Mouse (Mus musculus) forebrain, embryonic 11.5 days (tissue): ENCODE measurements around the gene Mta3. TPM values are rescaled to one million over a fixed set of nuclear protein-coding genes. Genes with fewer than 3 reads are reported as not detected.
A peak's percentile ranks its signal among the peaks of the same experiment; 100 is the strongest.

Experiments
- ATAC-seq: fragments of 200-750 bp; cut with Nextera tagmentation; replicated peaks from 2 replicates; pipeline ENCODE4 v1.8.0; 2017; ENCODE audit warnings: moderate TSS enrichment; ENCODE audit not compliant: low FRiP score
- DNase-seq: peaks from one replicate; pipeline ENCODE4 v3.0.0-alpha.2; 2017; ENCODE audit warnings: low spot score
- H3K27ac ChIP-seq: fragments of 300-500 bp; sonication (generic); 2 replicates; pipeline ENCODE4 v1.5.1; 2014; ENCODE audit warnings: low read depth, low read length
- H3K27me3 ChIP-seq: fragments of 300-500 bp; sonication (generic); 2 replicates; pipeline ENCODE4 v1.6.1; 2014; ENCODE audit warnings: mild to moderate bottlenecking, low read length, mixed read lengths; ENCODE audit not compliant: control insufficient read depth, insufficient read depth
- H3K36me3 ChIP-seq: fragments of 300-500 bp; sonication (generic); 2 replicates; pipeline ENCODE4 v1.6.1; 2014; ENCODE audit warnings: mild to moderate bottlenecking, low read length, moderate library complexity, mixed read lengths; ENCODE audit not compliant: control insufficient read depth, insufficient read depth
- H3K4me1 ChIP-seq: fragments of 300-500 bp; sonication (generic); replicated peaks from 2 replicates; pipeline ENCODE4 v1.6.1; 2014; ENCODE audit warnings: low read length, mixed read lengths; ENCODE audit not compliant: control insufficient read depth, insufficient read depth
- H3K4me2 ChIP-seq: fragments of 300-500 bp; sonication (generic); 2 replicates; pipeline ENCODE4 v1.6.1; 2014; ENCODE audit warnings: low read depth, mild to moderate bottlenecking, low read length, moderate library complexity, mixed read lengths; ENCODE audit not compliant: severe bottlenecking
- H3K4me3 ChIP-seq: fragments of 300-500 bp; sonication (generic); 2 replicates; pipeline ENCODE4 v1.5.1; 2014; ENCODE audit warnings: low read depth, low read length
- H3K9ac ChIP-seq: fragments of 300-500 bp; sonication (generic); 2 replicates; pipeline ENCODE4 v1.6.1; 2014; ENCODE audit warnings: low read length
- H3K9me3 ChIP-seq: fragments of 300-500 bp; sonication (generic); 2 replicates; pipeline ENCODE4 v1.6.1; 2016; ENCODE audit warnings: low read length, mixed read lengths; ENCODE audit not compliant: control insufficient read depth
- WGBS: fragments of 180-500 bp; shearing (Covaris S2); extraction: QIAGEN DNeasy Blood & Tissue Kit; methylation state at CpG from one replicate; pipeline ENCODE4 v1.1.7; 2014; 5-methylcytosine and 5-hydroxymethylcytosine counted together
- polyA plus RNA-seq: library from polyadenylated mRNA; unstranded; fragments of >200 nt; fragmentation: Nextera tagmentation; extraction: Ambion mirVana; gene quantifications from 2 replicates; pipeline ENCODE4 v1.2.1, GENCODE M21; 2014

Mta3 gene
- polyA plus RNA-seq, 1 experiment from 2014 or later = 32.9 TPM

DNA sequence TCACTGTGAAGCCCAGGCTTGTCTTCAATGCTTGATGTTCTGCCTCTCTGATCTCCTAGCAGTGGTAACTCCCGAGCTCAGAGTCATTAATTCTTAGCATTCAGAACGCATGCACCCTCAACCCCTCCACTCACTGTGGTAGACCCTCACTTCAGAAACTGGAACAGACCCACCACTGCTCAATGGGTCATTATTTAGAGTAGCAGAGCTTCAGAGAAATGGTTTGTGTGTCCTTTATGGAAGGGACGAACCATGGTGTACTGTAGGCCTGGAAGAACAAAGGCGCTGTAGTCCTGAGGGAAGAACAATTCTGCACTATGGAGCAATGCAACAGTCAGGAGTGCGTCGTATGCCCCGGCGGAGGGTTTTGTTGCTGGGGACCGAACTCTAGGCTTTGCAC lies 6.4 kb downstream of the Mta3 start:
- Histone ChIP-seq H3K36me3 (peaks cover under 1% of the 10 kb centered on the region; the same call in 1 of the 2 replicates), H3K4me1 (no peaks in the 10 kb centered on the region)

DNA sequence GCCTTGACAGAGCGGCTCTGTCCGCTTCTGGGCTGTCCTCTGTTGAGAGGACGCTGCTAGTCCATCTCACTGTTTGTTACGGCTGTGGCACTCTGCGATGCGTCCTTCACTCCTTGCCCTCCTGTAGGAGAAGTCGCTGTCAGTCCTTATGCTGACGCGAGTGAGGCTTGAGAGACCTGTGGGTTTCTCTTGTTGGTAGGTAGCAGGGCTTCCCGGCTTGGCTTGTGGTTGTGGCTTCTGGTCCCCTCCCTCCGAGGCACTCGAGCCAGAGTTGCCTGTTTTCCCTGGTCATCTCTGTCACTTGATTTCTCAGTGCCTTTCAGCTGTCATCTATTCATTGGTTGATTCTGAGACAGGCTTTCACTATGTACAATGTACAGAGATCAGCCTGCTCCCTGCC lies 14.5 kb downstream of the Mta3 start:
- no peak overlapping the region for H3K27ac ChIP-seq
- no peak overlapping the region for H3K4me2 ChIP-seq
- peaks cover 5% of the 10 kb centered on the region; the same call in 1 of the 2 replicates for H3K36me3 ChIP-seq
- no peaks in the 10 kb centered on the region; the same call in 1 of the 2 replicates for H3K9me3 ChIP-seq
- WGBS = 87% methylated on average over 12 of the region's 12 CpGs
- H3K4me1 ChIP-seq = no peaks in the 10 kb centered on the region
- DNase-seq (no peak), ATAC-seq (no peak)
- no peaks in the 10 kb centered on the region for H3K27me3 ChIP-seq
- H3K4me3 ChIP-seq = no peak overlapping the region
- H3K9ac ChIP-seq = no peak overlapping the region

More for the DNA sequence above, 6.4 kb downstream of the Mta3 start:
- WGBS = 90% methylated on average over 9 of the region's 9 CpGs
- Histone ChIP-seq H3K4me2 (no peak overlapping the region), H3K4me3 (no peak overlapping the region), H3K27me3 (no peaks in the 10 kb centered on the region), H3K9me3 (no peaks in the 10 kb centered on the region; the same call in 1 of the 2 replicates), H3K9ac (no peak overlapping the region), H3K27ac (no peak overlapping the region)
- DNase-seq (no peak), ATAC-seq (no peak)

DNA sequence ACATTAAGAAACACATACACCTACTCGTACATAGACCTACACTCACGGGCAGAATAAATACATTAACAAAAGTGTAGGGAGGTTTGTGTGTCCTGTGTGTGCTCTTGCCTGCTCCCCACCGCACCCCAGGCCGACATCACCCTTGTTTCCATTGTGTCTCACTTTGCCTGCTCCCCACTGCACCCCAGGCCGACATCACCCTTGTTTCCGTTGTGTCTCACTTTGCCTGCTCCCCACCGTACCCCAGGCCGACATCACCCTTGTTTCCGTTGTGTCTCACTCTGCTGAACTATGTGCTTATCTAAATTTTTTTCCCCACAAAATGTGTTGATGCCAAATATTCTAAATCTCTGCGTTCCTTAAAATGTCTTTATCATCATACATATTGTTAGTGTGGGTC lies 15.2 kb downstream of the Mta3 start:
- WGBS = 92% methylated on average over 10 of the region's 10 CpGs
- Histone ChIP-seq H3K4me1 (no peaks in the 10 kb centered on the region), H3K9me3 (no peaks in the 10 kb centered on the region; the same call in 1 of the 2 replicates), H3K4me2 (no peak overlapping the region), H3K9ac (no peak overlapping the region), H3K36me3 (peaks cover 5% of the 10 kb centered on the region; the same call in 1 of the 2 replicates), H3K27me3 (no peaks in the 10 kb centered on the region), H3K27ac (no peak overlapping the region), H3K4me3 (no peak overlapping the region)
- no peak for ATAC-seq
- DNase-seq = no peak

DNA sequence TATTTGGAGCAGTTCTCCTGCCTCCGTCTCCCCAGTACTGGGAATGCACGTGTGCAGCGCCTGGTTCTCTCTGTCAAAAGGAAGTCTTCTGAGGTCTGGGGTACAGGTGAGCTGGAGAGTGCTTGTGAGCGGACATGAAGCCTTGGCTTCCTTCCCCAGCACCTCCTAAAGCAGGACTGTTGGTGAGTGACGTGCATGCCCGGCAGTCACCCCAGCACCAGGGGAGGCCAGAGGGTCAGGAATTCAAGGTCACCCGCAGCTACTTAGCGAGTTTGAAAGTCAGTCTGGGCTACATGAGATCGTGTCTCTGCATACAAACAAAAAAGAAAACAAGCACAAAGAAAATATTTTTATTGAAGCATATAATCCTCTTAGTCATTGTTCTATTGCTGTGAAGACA lies 17.1 kb downstream of the Mta3 start:
- H3K4me2 ChIP-seq = no peak overlapping the region
- H3K9me3 ChIP-seq = no peaks in the 10 kb centered on the region
- no peak for ATAC-seq
- no peaks in the 10 kb centered on the region for H3K36me3 ChIP-seq
- DNase-seq = no peak
- 65% methylated on average over 9 of the region's 9 CpGs for WGBS
- H3K4me1 ChIP-seq = no peaks in the 10 kb centered on the region
- H3K27me3 ChIP-seq = no peaks in the 10 kb centered on the region
- H3K27ac ChIP-seq = no peak overlapping the region
- H3K4me3 ChIP-seq = no peak overlapping the region
- H3K9ac ChIP-seq = no peak overlapping the region

DNA sequence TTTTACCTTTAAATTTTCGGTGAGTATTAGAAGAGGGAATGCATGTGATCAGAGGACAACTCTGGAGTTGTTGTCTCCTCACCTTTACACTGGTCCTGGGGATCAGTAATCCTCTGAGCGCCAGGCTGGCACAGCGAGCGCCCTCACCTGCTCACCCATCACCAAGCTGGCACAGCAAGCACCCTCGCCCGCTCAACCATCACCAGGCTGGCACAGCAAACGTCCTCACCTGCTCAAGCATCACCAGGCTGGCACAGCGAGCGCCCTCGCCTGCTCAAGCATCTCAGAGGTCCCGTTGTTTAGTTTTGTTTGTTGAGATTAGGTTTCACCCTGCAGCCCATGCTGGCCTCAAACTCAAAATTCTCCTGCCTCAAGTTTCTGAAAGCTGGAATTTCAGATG lies 20.5 kb downstream of the Mta3 start:
- 94% methylated on average over 11 of the region's 11 CpGs for WGBS
- no peaks in the 10 kb centered on the region for H3K4me1 ChIP-seq
- no peaks in the 10 kb centered on the region for H3K9me3 ChIP-seq
- no peaks in the 10 kb centered on the region for H3K36me3 ChIP-seq
- ATAC-seq (no peak), DNase-seq (no peak)
- H3K9ac ChIP-seq = no peak overlapping the region
- no peak overlapping the region for H3K4me2 ChIP-seq
- H3K27ac ChIP-seq = no peak overlapping the region
- no peak overlapping the region for H3K4me3 ChIP-seq
- no peaks in the 10 kb centered on the region for H3K27me3 ChIP-seq

DNA sequence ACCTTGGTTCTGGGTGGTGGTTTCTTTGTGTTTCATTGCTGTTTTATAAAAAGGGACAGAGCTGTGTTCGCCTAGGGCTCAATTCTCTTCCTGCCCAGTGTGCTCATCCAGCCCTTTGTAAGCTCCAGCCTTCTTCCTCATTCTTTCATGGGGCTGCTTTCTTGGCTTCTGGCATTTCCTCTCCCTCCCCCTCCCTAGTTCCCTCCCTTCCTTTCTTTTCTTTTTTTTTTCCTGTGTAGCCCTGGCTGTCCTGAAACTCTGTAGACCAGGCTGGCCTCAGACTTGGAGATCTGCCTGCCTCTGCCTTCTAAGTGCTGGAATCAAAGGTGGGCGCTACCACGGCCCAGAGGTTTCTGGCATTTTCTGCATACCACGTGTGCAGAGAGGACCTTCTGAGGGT lies 21.7 kb downstream of the Mta3 start:
- ATAC-seq = no peak
- no peak overlapping the region for H3K4me3 ChIP-seq
- WGBS = 95% methylated on average over 4 of the region's 4 CpGs
- H3K4me2 ChIP-seq = no peak overlapping the region
- H3K4me1 ChIP-seq = no peaks in the 10 kb centered on the region
- DNase-seq = peak; percentile 45
- H3K9me3 ChIP-seq = no peaks in the 10 kb centered on the region
- no peak overlapping the region for H3K9ac ChIP-seq
- H3K27me3 ChIP-seq = no peaks in the 10 kb centered on the region
- no peaks in the 10 kb centered on the region for H3K36me3 ChIP-seq
- H3K27ac ChIP-seq = no peak overlapping the region

DNA sequence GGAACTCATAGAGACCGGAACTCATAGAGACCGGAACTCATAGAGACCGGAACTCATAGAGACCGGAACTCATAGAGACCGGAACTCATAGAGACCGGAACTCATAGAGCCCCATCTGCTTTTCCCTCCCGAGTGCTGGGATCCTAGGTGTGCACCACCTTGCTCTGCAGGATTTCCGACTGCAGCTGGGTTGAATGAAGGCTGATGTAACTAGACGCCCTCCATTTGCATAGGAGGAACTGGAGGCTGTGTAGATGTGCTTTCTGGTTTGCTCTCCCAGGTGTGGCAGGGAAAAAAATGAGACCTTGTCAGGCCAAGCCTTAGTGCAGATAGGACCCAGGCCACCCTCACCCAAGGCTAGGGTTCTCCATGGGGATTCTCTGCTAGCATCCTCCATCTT lies 23.1 kb downstream of the Mta3 start:
- no peaks in the 10 kb centered on the region for H3K4me1 ChIP-seq
- no peak overlapping the region for H3K4me2 ChIP-seq
- WGBS = 92% methylated on average over 9 of the region's 9 CpGs
- DNase-seq (no peak), ATAC-seq (no peak)
- no peak overlapping the region for H3K9ac ChIP-seq
- no peaks in the 10 kb centered on the region for H3K36me3 ChIP-seq
- H3K4me3 ChIP-seq = no peak overlapping the region
- H3K27ac ChIP-seq = no peak overlapping the region
- no peaks in the 10 kb centered on the region for H3K27me3 ChIP-seq
- H3K9me3 ChIP-seq = no peaks in the 10 kb centered on the region

DNA sequence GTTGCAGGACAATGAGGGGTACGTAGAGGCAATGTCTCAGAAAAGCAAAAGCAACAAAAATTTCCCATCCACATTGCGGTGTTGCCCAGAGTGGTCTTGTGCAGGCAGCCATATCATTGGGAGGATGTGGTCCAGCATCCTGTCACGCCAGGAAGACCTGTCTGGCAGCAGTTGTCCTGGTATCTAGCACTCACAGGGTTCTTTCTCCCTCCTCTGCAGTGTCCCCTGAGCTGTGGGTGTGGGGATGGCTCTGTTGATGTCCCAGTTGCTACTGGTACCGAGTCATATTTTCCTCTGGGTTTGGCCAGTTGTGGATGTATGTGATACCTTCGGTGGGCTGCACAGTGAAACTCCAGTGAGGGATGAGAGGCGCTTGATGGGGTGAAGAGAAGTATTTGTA lies 24.2 kb downstream of the Mta3 start:
- H3K27me3 ChIP-seq = no peaks in the 10 kb centered on the region
- H3K9me3 ChIP-seq = no peaks in the 10 kb centered on the region
- WGBS = 92% methylated on average over 6 of the region's 6 CpGs
- no peak overlapping the region for H3K4me3 ChIP-seq
- H3K4me2 ChIP-seq = no peak overlapping the region
- ATAC-seq (no peak), DNase-seq (peak; percentile 39)
- no peaks in the 10 kb centered on the region for H3K4me1 ChIP-seq
- H3K9ac ChIP-seq = no peak overlapping the region
- H3K36me3 ChIP-seq = no peaks in the 10 kb centered on the region
- no peak overlapping the region for H3K27ac ChIP-seq

DNA sequence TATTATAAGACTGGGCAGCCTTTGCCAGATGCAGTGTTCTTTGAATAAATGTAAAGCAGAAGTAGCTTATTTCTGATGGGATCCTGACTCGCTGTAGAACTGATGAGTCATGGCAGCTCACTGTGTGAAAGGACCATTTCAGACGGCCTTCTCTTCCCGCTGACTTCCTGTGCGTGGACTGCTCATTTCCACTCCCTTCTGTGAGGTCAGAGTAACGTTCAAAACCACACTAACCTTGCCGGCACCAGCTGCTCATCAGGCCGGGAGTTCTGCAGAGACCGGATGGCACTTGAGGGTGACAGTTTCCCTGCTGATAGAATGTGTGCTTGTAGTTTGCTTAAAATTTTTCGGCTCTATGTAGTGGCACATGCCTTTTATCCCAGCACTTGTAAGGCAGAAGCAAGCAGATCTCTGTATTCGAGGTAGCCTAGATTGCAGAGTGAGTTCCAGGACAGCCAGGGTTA lies 26.2 kb downstream of the Mta3 start:
- Histone ChIP-seq H3K27me3 (no peaks in the 10 kb centered on the region), H3K9me3 (no peaks in the 10 kb centered on the region), H3K27ac (no peak overlapping the region), H3K4me1 (no peaks in the 10 kb centered on the region), H3K36me3 (no peaks in the 10 kb centered on the region), H3K9ac (no peak overlapping the region), H3K4me2 (no peak overlapping the region), H3K4me3 (no peak overlapping the region)
- ATAC-seq (no peak), DNase-seq (peak; percentile 49)
- 79% methylated on average over 10 of the region's 10 CpGs for WGBS
